Mouse (Mus musculus): ENCODE data around the gene Wdr1. TPM values are rescaled to one million over a fixed set of nuclear protein-coding genes. Genes with fewer than 3 reads are reported as not detected.

The Wdr1 gene
- polyA plus RNA-seq, 1 experiment from 2014 or later, result 221 TPM

DNA sequence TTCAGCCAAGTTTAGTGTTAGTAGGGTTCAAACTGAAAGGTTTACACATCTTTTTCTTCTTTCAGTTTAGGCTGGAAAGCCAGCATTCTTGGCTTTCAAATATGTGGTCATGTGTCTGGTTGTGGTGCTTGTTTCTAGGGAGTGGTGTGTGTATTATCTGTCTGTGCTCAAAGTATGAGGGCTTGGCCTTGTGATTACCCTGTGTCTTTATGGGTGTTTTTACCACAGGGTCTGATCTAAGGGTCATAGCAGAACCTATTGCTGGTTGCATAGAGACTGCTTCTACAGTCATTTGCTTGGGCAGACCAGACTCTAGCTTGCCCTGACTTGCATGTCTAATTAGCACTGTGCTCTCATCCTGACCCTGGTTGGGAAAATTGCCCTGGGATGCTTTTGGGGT, 5.6 kb upstream of the Wdr1 start:
- no peak overlapping the region for H3K9ac ChIP-seq (ENCODE audit: low read depth, low read length)
- no peaks in the 10 kb centered on the region for H3K9me3 ChIP-seq (replicated peaks; ENCODE audit: control insufficient read depth, low read length, poor library complexity, severe bottlenecking)
- no peaks in the 10 kb centered on the region for H3K36me3 ChIP-seq (ENCODE audit: control insufficient read depth, insufficient read depth, low read length)
- H3K4me3 ChIP-seq (ENCODE audit: low read depth, low read length), result no peak overlapping the region
- H3K27ac ChIP-seq (ENCODE audit: low read length), result no peak overlapping the region
- no peaks in the 10 kb centered on the region for H3K4me1 ChIP-seq (ENCODE audit: control insufficient read depth, insufficient read depth, low read length)
- H3K4me2 ChIP-seq (ENCODE audit: low read length), result no peak overlapping the region
- no peaks in the 10 kb centered on the region for H3K27me3 ChIP-seq (ENCODE audit: control insufficient read depth, insufficient read depth, low read depth, low read length)
- no peak for ATAC-seq

DNA sequence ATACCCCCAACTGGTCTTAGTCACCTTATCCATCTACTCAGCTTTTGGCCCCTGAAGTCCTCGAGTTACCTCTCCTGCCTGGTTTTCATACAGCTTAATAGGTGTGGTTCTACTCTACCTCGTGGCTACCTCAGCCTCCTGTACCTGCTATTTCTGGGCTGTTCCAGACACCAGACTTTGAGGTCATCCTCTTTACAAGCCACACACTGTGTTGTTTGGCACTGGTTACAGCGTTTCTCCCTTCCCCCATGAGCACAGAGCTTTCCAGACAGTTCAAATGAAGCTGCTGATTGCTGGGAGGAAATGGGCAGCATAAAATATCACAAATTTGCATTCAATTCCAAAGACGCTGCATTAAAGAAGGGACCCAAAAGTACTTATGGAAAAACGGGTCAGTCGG, 1.8 kb upstream of the Wdr1 start:
- 83% methylated on average over 6 of the region's 6 CpGs for WGBS
- ATAC-seq, result no peak
- Histone ChIP-seq H3K4me3 (ENCODE audit: low read depth, low read length) (no peak overlapping the region), H3K27me3 (ENCODE audit: control insufficient read depth, insufficient read depth, low read depth, low read length) (no peaks in the 10 kb centered on the region), H3K27ac (ENCODE audit: low read length) (no peak overlapping the region), H3K4me1 (ENCODE audit: control insufficient read depth, insufficient read depth, low read length) (peaks cover 18% of the 10 kb centered on the region), H3K4me2 (ENCODE audit: low read length) (no peak overlapping the region), H3K9ac (ENCODE audit: low read depth, low read length) (no peak overlapping the region), H3K36me3 (ENCODE audit: control insufficient read depth, insufficient read depth, low read length) (no peaks in the 10 kb centered on the region), H3K9me3 (replicated peaks; ENCODE audit: control insufficient read depth, low read length, poor library complexity, severe bottlenecking) (no peaks in the 10 kb centered on the region)

DNA sequence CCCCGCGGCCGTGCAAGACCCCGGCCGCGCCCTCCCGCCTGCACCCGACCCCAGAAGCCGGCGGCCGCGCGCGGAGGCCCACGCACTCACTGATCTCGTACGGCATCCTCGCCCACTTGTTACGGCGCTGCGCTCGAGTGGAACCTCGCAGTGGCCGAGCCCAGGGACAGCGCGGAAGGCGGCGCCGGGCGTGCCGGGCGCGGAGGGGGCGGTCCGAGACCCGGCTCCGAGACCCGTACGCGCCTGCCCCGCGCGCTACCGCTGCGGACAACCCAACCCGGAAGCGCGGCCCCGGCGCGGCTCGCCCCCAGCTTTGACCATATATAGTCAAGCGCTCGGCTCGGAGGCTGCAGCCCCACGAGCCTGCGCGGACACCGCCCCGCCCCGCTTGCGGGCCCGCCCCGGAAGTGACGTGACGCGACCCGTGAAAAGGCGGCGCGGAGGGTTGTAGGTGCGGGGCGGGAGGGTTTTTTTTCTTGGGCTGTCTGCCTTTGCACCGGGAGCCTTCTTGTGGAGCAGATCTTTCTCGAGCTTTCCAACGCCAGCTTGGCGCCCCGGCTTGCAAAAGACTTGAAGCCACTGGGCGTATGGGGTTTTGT, 1.5 kb downstream of the Wdr1 start:
- peak overlapping the region; percentile 80 for H3K9ac ChIP-seq (ENCODE audit: low read depth, low read length)
- peak; percentile 98 for ATAC-seq
- H3K4me3 ChIP-seq (ENCODE audit: low read depth, low read length), result peak overlapping the region; percentile 96
- no peaks in the 10 kb centered on the region for H3K9me3 ChIP-seq (replicated peaks; ENCODE audit: control insufficient read depth, low read length, poor library complexity, severe bottlenecking)
- peak overlapping the region; percentile 91 for H3K27ac ChIP-seq (ENCODE audit: low read length)
- peaks cover 34% of the 10 kb centered on the region for H3K4me1 ChIP-seq (ENCODE audit: control insufficient read depth, insufficient read depth, low read length)
- H3K27me3 ChIP-seq (ENCODE audit: control insufficient read depth, insufficient read depth, low read depth, low read length), result no peaks in the 10 kb centered on the region
- WGBS, result under 1% methylated on average over 61 of the region's 79 CpGs
- peak overlapping the region; percentile 88 for H3K4me2 ChIP-seq (ENCODE audit: low read length)
- H3K36me3 ChIP-seq (ENCODE audit: control insufficient read depth, insufficient read depth, low read length), result 0 out of 2 replicates have a peak, but pooled peaks cover 4% of the 10 kb centered on the region

DNA sequence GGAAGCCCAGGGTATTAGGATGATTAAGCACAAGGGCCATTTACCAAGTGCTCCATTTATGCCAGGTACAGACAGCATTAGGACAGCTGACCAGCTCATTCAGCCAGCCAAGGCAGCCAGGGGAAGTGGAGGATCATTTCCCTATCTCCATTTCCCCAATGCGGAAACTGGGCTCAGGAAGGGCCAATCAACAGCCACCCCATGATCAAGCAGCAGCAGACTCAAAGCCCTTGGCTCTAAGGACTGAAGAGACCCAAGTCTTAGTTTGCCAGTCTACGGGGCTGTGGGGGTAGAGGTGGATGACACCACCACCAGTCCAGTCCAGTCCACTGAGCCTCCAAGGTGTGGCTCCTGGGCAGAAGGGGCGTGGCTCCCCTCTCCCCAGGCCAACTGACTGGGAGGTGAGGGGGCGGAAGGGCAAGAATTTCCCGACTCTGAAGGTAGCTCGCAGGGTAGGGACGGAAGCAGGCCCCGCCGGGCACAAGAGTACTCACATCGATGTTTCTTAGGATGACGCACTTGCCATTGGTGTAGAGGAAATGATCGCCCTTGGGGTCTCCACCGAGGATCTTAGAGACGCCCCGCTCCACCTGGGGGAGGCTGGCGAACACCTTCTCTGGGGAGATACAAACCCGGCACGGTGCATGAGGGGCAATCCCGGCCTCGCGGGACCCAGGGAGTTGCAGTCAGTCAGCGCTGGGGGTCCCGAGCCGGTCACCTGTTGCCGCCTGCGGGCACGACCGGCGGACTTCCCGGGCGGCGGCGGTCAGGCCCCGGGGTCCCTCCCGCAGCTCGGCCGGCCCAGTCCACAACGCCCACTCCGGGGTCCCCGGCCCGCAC, 2.2 kb downstream of the Wdr1 start:
- WGBS, result under 1% methylated on average over 35 of the region's 41 CpGs

DNA sequence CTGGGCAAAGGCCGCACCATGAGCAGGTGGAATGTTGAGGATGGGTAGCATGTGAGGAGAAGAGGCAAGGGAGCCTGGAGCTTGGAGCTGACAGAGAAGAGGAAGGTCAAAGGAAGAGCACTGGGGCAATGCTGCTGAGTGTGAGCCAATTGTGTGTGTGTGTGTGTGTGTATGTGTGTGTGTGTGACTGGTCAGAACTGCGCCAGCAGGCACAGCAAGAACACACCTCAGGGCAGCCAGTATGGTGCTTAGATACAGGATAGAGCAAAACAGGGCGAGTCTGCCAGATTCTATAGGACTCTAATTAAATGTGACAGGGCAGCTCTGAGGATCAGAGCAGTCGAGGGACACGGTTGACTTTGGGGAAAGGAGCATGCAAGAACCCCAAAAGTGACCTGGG, 4.2 kb downstream of the Wdr1 start:
- no peak overlapping the region for H3K4me3 ChIP-seq (ENCODE audit: low read depth, low read length)
- H3K27me3 ChIP-seq (ENCODE audit: control insufficient read depth, insufficient read depth, low read depth, low read length), result no peaks in the 10 kb centered on the region
- H3K9me3 ChIP-seq (replicated peaks; ENCODE audit: control insufficient read depth, low read length, poor library complexity, severe bottlenecking), result no peaks in the 10 kb centered on the region
- ATAC-seq, result no peak
- no peak overlapping the region for H3K4me2 ChIP-seq (ENCODE audit: low read length)
- H3K27ac ChIP-seq (ENCODE audit: low read length), result no peak overlapping the region
- 0 out of 2 replicates have a peak, but pooled peaks cover 4% of the 10 kb centered on the region for H3K36me3 ChIP-seq (ENCODE audit: control insufficient read depth, insufficient read depth, low read length)
- 90% methylated on average over 5 of the region's 5 CpGs for WGBS
- H3K9ac ChIP-seq (ENCODE audit: low read depth, low read length), result no peak overlapping the region
- H3K4me1 ChIP-seq (ENCODE audit: control insufficient read depth, insufficient read depth, low read length), result peaks cover 34% of the 10 kb centered on the region

More for the DNA sequence above, 2.2 kb downstream of the Wdr1 start:
- Histone ChIP-seq H3K9me3 (replicated peaks; ENCODE audit: control insufficient read depth, low read length, poor library complexity, severe bottlenecking) (no peaks in the 10 kb centered on the region), H3K4me2 (ENCODE audit: low read length) (peak overlapping the region; percentile 81), H3K4me3 (ENCODE audit: low read depth, low read length) (peak overlapping the region; percentile 96), H3K27ac (ENCODE audit: low read length) (peak overlapping the region; percentile 87), H3K36me3 (ENCODE audit: control insufficient read depth, insufficient read depth, low read length) (0 out of 2 replicates have a peak, but pooled peaks cover 4% of the 10 kb centered on the region), H3K9ac (ENCODE audit: low read depth, low read length) (peak overlapping the region; percentile 80), H3K4me1 (ENCODE audit: control insufficient read depth, insufficient read depth, low read length) (peaks cover 34% of the 10 kb centered on the region), H3K27me3 (ENCODE audit: control insufficient read depth, insufficient read depth, low read depth, low read length) (no peaks in the 10 kb centered on the region)
- peak; percentile 56 for ATAC-seq

DNA sequence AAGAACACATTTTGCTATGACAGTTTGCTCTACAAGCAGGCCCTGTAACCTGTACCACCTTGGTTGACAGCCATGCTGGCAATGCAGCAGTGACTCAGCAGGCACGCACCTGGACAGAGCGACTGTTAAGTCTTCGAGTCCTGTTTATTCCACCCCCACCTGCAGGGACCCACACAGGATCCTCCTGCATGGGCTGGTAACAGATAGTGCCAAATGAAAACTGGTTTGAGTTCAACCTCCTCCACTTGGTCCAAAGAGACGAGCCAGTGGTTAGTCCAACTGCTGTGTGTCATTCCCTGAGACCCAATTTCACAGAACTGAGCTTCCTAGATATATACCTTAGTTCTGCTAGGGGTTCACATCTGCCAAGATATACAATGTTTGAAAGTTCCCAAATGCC, 5.2 kb downstream of the Wdr1 start:
- ATAC-seq, result no peak
- H3K4me1 ChIP-seq (ENCODE audit: control insufficient read depth, insufficient read depth, low read length), result peaks cover 34% of the 10 kb centered on the region

DNA sequence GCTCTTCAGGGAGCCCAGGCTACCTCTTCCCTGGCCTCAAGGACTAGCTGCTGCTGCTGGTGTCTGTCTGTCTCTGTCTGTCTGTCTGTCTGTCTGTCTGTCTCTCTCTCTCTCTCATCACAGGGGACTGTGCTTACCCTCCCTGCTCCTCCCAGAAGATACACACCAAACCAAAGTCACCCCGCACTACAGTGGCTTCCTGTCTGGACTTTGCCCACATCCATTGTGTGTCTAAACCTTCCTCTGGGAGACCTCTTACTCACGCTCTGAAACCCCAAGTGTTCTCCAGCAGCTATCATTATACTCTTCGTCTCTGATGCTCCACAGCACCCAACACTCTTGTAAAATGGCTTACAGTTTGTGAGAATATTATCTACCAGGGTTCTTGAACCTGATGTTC, 6.6 kb downstream of the Wdr1 start:
- Histone ChIP-seq H3K27ac (ENCODE audit: low read length) (no peak overlapping the region), H3K27me3 (ENCODE audit: control insufficient read depth, insufficient read depth, low read depth, low read length) (no peaks in the 10 kb centered on the region), H3K36me3 (ENCODE audit: control insufficient read depth, insufficient read depth, low read length) (0 out of 2 replicates have a peak, but pooled peaks cover 4% of the 10 kb centered on the region), H3K4me1 (ENCODE audit: control insufficient read depth, insufficient read depth, low read length) (peaks cover 25% of the 10 kb centered on the region), H3K9ac (ENCODE audit: low read depth, low read length) (no peak overlapping the region), H3K9me3 (replicated peaks; ENCODE audit: control insufficient read depth, low read length, poor library complexity, severe bottlenecking) (no peaks in the 10 kb centered on the region), H3K4me2 (ENCODE audit: low read length) (no peak overlapping the region), H3K4me3 (ENCODE audit: low read depth, low read length) (no peak overlapping the region)
- WGBS, result 91% methylated on average over 3 of the region's 3 CpGs
- ATAC-seq, result no peak

More for the DNA sequence above, 5.2 kb downstream of the Wdr1 start:
- Histone ChIP-seq H3K9me3 (replicated peaks; ENCODE audit: control insufficient read depth, low read length, poor library complexity, severe bottlenecking) (no peaks in the 10 kb centered on the region), H3K27ac (ENCODE audit: low read length) (no peak overlapping the region), H3K36me3 (ENCODE audit: control insufficient read depth, insufficient read depth, low read length) (0 out of 2 replicates have a peak, but pooled peaks cover 4% of the 10 kb centered on the region), H3K4me3 (ENCODE audit: low read depth, low read length) (no peak overlapping the region), H3K4me2 (ENCODE audit: low read length) (no peak overlapping the region), H3K27me3 (ENCODE audit: control insufficient read depth, insufficient read depth, low read depth, low read length) (no peaks in the 10 kb centered on the region), H3K9ac (ENCODE audit: low read depth, low read length) (no peak overlapping the region)
- WGBS, result 91% methylated on average over 4 of the region's 4 CpGs

DNA sequence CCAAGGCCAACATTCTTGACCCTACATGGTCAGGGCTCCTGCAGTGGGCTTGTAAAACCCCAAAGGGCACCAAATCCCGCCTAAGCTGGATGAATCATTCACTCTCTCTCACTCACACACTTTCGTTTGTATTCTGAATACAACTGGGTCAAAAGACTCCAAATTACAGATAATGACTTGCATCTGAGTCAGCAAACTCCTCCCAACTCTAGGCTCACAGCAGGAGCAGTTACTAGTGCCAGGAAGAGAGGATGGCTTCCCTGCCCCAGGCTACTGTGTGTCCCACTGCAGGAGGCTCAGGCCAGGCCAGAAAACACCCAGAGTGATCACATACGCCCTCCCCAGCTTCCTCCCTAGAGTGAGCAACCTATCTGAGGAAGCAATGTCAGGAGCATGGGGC, 9.1 kb downstream of the Wdr1 start:
- Histone ChIP-seq H3K9ac (ENCODE audit: low read depth, low read length) (no peak overlapping the region), H3K27ac (ENCODE audit: low read length) (no peak overlapping the region), H3K4me1 (ENCODE audit: control insufficient read depth, insufficient read depth, low read length) (peaks cover 7% of the 10 kb centered on the region), H3K27me3 (ENCODE audit: control insufficient read depth, insufficient read depth, low read depth, low read length) (no peaks in the 10 kb centered on the region), H3K4me3 (ENCODE audit: low read depth, low read length) (no peak overlapping the region), H3K9me3 (replicated peaks; ENCODE audit: control insufficient read depth, low read length, poor library complexity, severe bottlenecking) (no peaks in the 10 kb centered on the region), H3K4me2 (ENCODE audit: low read length) (no peak overlapping the region), H3K36me3 (ENCODE audit: control insufficient read depth, insufficient read depth, low read length) (peaks cover 11% of the 10 kb centered on the region; the same call in 1 of the 2 replicates)
- ATAC-seq, result no peak
- 53% methylated on average over 3 of the region's 3 CpGs for WGBS

DNA sequence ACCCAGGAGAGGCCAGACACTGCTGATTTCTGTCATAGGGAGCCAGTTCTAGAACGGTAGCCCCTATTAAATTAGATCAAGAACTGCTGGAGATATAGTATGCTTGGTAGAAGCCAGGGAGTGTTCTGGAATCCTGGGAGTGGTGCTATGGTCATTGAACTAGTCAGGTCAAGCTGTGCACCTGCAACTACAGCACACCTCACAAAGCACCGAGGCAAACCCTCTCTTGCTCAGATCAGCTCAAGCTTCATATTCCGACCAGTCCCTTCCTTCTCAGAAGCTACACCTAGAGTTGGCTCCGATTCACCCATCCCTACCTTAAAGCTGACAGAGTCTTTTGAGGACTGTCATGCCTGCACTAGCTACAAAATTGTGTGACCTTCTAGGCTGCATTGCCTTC, 9.5 kb downstream of the Wdr1 start:
- no peak overlapping the region for H3K9ac ChIP-seq (ENCODE audit: low read depth, low read length)
- ATAC-seq, result no peak

More for the DNA sequence above, 9.5 kb downstream of the Wdr1 start:
- Histone ChIP-seq H3K36me3 (ENCODE audit: control insufficient read depth, insufficient read depth, low read length) (peaks cover 11% of the 10 kb centered on the region; the same call in 1 of the 2 replicates), H3K4me1 (ENCODE audit: control insufficient read depth, insufficient read depth, low read length) (peaks cover 2% of the 10 kb centered on the region), H3K4me3 (ENCODE audit: low read depth, low read length) (no peak overlapping the region), H3K27me3 (ENCODE audit: control insufficient read depth, insufficient read depth, low read depth, low read length) (no peaks in the 10 kb centered on the region), H3K4me2 (ENCODE audit: low read length) (no peak overlapping the region), H3K27ac (ENCODE audit: low read length) (no peak overlapping the region), H3K9me3 (replicated peaks; ENCODE audit: control insufficient read depth, low read length, poor library complexity, severe bottlenecking) (no peaks in the 10 kb centered on the region)
- WGBS, result 96% methylated on average over 4 of the region's 4 CpGs
